Mouse (Mus musculus): ENCODE data around the gene Rfpl4. TPM values are rescaled to one million over a fixed set of nuclear protein-coding genes. Genes with fewer than 3 reads are reported as not detected.

The Rfpl4 gene
- polyA plus RNA-seq, 1 experiment = not detected

DNA sequence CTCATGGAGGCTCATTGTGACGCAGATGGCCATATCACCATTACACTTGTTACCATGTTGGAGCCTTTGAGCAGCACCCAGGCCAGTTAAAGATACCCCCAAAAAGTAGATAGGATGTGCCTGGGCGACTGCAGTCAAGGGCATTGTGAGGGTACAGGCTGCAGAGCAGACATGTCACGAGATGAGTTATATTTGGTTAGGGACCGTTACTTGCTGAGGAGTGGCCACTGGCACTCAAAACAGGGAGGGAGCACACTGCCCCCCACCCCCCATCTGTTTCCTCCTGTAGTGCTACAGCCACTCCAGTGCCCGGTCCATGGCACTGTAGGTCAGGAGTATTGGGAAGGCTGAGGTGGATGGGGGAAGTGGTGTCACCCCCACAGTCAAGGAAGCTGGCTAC, 18.0 kb downstream of the Rfpl4 start:
- Histone ChIP-seq H3K27me3 (ENCODE audit: control insufficient read depth, insufficient read depth, insufficient read length) (no peaks in the 10 kb centered on the region), H3K36me3 (ENCODE audit: control insufficient read depth, insufficient read depth) (no peaks in the 10 kb centered on the region), H3ac (ENCODE audit: control insufficient read depth, insufficient read length) (no peak overlapping the region), H3K79me2 (ENCODE audit: control insufficient read depth, insufficient read depth) (no peaks in the 10 kb centered on the region), H3K4me2 (ENCODE audit: low read depth) (no peak overlapping the region), H3K4me3 (no peak overlapping the region)
- no peak for TF ChIP-seq MAX (IDR thresholded peaks at IDR 0.05; ENCODE audit: low read depth)
- TF ChIP-seq POLR2AphosphoS2 (IDR thresholded peaks at IDR 0.05; ENCODE audit: insufficient read length, low read depth) = no peak
- no peak for TF ChIP-seq REST (IDR thresholded peaks at IDR 0.05; ENCODE audit: insufficient read depth, insufficient read length)
- TF ChIP-seq POLR2A (IDR thresholded peaks at IDR 0.05; ENCODE audit: insufficient read length, low read depth) = no peak
- no peak for TF ChIP-seq E2F4 (IDR thresholded peaks at IDR 0.05; ENCODE audit: insufficient read depth)
- TF ChIP-seq TCF12 (IDR thresholded peaks at IDR 0.05; ENCODE audit: insufficient read depth, poor library complexity, severe bottlenecking) = no peak
- no peak for TF ChIP-seq USF1 (IDR thresholded peaks at IDR 0.05; ENCODE audit: low read depth)

GRCm38 (mm10) chr7:5092831-5093510, 23.8 kb downstream of the Rfpl4 start:
- Histone ChIP-seq H3ac (ENCODE audit: control insufficient read depth, insufficient read length) (no peak overlapping the region), H3K4me2 (ENCODE audit: low read depth) (no peak overlapping the region), H3K4me3 (no peak overlapping the region), H3K27me3 (ENCODE audit: control insufficient read depth, insufficient read depth, insufficient read length) (no peaks in the 10 kb centered on the region), H3K79me2 (ENCODE audit: control insufficient read depth, insufficient read depth) (peaks cover 27% of the 10 kb centered on the region), H3K36me3 (ENCODE audit: control insufficient read depth, insufficient read depth) (peaks cover 17% of the 10 kb centered on the region)
- TF ChIP-seq POLR2AphosphoS2 (IDR thresholded peaks at IDR 0.05; ENCODE audit: insufficient read length, low read depth) = peak; percentile 15
- no peak for TF ChIP-seq MAX (IDR thresholded peaks at IDR 0.05; ENCODE audit: low read depth)
- TF ChIP-seq POLR2A (IDR thresholded peaks at IDR 0.05; ENCODE audit: insufficient read length, low read depth) = no peak
- no peak for TF ChIP-seq USF1 (IDR thresholded peaks at IDR 0.05; ENCODE audit: low read depth)
- no peak for TF ChIP-seq MYOD1 (IDR thresholded peaks at IDR 0.05; ENCODE audit: control insufficient read depth in 1 of 3, insufficient read length in 2 of 3, low read depth in 2 of 3)
- TF ChIP-seq E2F4 (IDR thresholded peaks at IDR 0.05; ENCODE audit: insufficient read depth) = no peak

DNA sequence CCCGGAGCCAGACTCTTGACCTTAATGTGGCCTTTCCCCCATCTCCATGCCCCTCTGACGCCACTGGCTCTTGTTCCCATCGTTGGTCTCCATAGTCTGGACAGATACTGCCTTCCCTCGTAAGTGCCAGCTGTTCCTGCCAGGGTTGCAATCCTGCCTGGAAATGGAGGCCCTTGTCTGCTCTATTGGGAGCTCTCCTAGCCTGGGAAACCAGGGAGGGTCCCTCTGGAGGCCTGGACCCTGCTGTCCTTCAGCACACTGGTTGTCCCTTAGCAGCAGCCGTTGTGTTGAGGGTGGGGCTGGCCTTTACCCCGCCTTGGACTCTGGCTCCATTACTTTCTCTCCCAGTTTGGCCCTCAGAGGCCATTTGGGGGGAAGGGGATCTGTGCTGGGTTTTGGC, 24.4 kb downstream of the Rfpl4 start:
- Histone ChIP-seq H3ac (ENCODE audit: control insufficient read depth, insufficient read length) (no peak overlapping the region), H3K36me3 (ENCODE audit: control insufficient read depth, insufficient read depth) (peaks cover 17% of the 10 kb centered on the region), H3K4me2 (ENCODE audit: low read depth) (no peak overlapping the region), H3K79me2 (ENCODE audit: control insufficient read depth, insufficient read depth) (peaks cover 32% of the 10 kb centered on the region), H3K27me3 (ENCODE audit: control insufficient read depth, insufficient read depth, insufficient read length) (no peaks in the 10 kb centered on the region), H3K4me3 (no peak overlapping the region)
- TF ChIP-seq E2F4 (IDR thresholded peaks at IDR 0.05; ENCODE audit: insufficient read depth) (no peak), TCF3 (IDR thresholded peaks at IDR 0.05; ENCODE audit: insufficient read length, low read depth) (no peak), MYOG (IDR thresholded peaks at IDR 0.05; ENCODE audit: control insufficient read depth in 1 of 3, insufficient read depth in 1 of 3, insufficient read length in 2 of 3, low read depth in 2 of 3) (no peak), SRF (IDR thresholded peaks at IDR 0.05; ENCODE audit: control insufficient read depth, insufficient read length, low read depth) (no peak), POLR2AphosphoS2 (IDR thresholded peaks at IDR 0.05; ENCODE audit: insufficient read length, low read depth) (no peak)

DNA sequence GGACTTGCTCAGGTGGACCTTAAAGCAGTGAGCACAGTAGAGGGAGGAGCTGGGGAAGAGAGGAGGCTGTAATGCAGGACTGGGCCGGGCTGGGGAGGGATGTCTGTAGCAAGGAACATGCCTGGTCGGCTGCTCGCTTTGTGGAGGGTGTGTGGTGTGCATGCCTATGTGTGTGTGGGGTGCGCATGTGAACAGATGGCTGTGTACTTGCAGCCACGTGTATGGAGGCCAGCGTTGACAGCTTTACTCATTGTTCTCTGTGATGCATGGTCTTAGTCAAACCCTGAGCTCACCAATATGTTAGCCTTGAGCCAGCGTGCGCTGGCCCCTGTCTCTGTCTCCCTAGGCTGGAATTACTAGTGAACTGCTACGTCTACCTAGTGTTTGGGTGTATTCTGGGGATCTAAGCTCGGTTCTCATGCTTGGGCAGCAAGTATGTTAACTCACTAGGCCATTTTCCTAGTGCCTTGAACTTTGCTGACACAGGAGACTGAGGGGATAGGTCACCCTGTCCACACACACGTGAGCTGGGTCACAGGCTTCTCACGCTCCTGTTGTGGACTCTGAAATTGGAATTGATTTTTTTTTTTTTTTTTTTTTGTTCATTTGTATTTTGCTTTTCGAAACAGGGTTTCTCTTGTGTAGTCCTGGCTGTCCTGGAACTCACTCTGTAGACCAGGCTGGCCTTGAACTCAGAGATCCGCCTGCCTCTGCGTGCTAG, 25.6 kb downstream of the Rfpl4 start:
- no peak overlapping the region for H3K4me2 ChIP-seq (ENCODE audit: low read depth)
- no peak for TF ChIP-seq TCF12 (IDR thresholded peaks at IDR 0.05; ENCODE audit: insufficient read depth, poor library complexity, severe bottlenecking)
- TF ChIP-seq POLR2AphosphoS2 (IDR thresholded peaks at IDR 0.05; ENCODE audit: insufficient read length, low read depth) = no peak
- TF ChIP-seq CEBPB (IDR thresholded peaks at IDR 0.05; ENCODE audit: insufficient read depth, poor library complexity, severe bottlenecking) = no peak
- TF ChIP-seq POLR2A (IDR thresholded peaks at IDR 0.05; ENCODE audit: insufficient read length, low read depth) = no peak
- no peak for TF ChIP-seq USF1 (IDR thresholded peaks at IDR 0.05; ENCODE audit: low read depth)
- no peak for TF ChIP-seq REST (IDR thresholded peaks at IDR 0.05; ENCODE audit: insufficient read depth, insufficient read length)
- no peak for TF ChIP-seq MAX (IDR thresholded peaks at IDR 0.05; ENCODE audit: low read depth)
- TF ChIP-seq SRF (IDR thresholded peaks at IDR 0.05; ENCODE audit: control insufficient read depth, insufficient read length, low read depth) = no peak
- TF ChIP-seq TCF3 (IDR thresholded peaks at IDR 0.05; ENCODE audit: insufficient read length, low read depth) = no peak
- no peak for TF ChIP-seq E2F4 (IDR thresholded peaks at IDR 0.05; ENCODE audit: insufficient read depth)
- TF ChIP-seq MYOG (IDR thresholded peaks at IDR 0.05; ENCODE audit: control insufficient read depth in 1 of 3, insufficient read depth in 1 of 3, insufficient read length in 2 of 3, low read depth in 2 of 3) = no peak
- TF ChIP-seq MYOD1 (IDR thresholded peaks at IDR 0.05; ENCODE audit: control insufficient read depth in 1 of 3, insufficient read length in 2 of 3, low read depth in 2 of 3) = no peak
- no peak overlapping the region for H3K4me3 ChIP-seq
- H3K79me2 ChIP-seq (ENCODE audit: control insufficient read depth, insufficient read depth) = peaks cover 38% of the 10 kb centered on the region
- H3K27me3 ChIP-seq (ENCODE audit: control insufficient read depth, insufficient read depth, insufficient read length) = no peaks in the 10 kb centered on the region
- H3K36me3 ChIP-seq (ENCODE audit: control insufficient read depth, insufficient read depth) = peaks cover 17% of the 10 kb centered on the region
- no peak overlapping the region for H3ac ChIP-seq (ENCODE audit: control insufficient read depth, insufficient read length)

GRCm38 (mm10) chr7:5089853-5090252, 26.9 kb downstream of the Rfpl4 start:
- TF ChIP-seq MYOG (IDR thresholded peaks at IDR 0.05; ENCODE audit: control insufficient read depth in 1 of 3, insufficient read depth in 1 of 3, insufficient read length in 2 of 3, low read depth in 2 of 3) (no peak), MAX (IDR thresholded peaks at IDR 0.05; ENCODE audit: low read depth) (no peak), MYOD1 (IDR thresholded peaks at IDR 0.05; ENCODE audit: control insufficient read depth in 1 of 3, insufficient read length in 2 of 3, low read depth in 2 of 3) (no peak), E2F4 (IDR thresholded peaks at IDR 0.05; ENCODE audit: insufficient read depth) (no peak), SRF (IDR thresholded peaks at IDR 0.05; ENCODE audit: control insufficient read depth, insufficient read length, low read depth) (no peak), TCF12 (IDR thresholded peaks at IDR 0.05; ENCODE audit: insufficient read depth, poor library complexity, severe bottlenecking) (no peak), REST (IDR thresholded peaks at IDR 0.05; ENCODE audit: insufficient read depth, insufficient read length) (no peak), POLR2AphosphoS2 (IDR thresholded peaks at IDR 0.05; ENCODE audit: insufficient read length, low read depth) (no peak), TCF3 (IDR thresholded peaks at IDR 0.05; ENCODE audit: insufficient read length, low read depth) (no peak)
- no peaks in the 10 kb centered on the region for H3K27me3 ChIP-seq (ENCODE audit: control insufficient read depth, insufficient read depth, insufficient read length)
- no peak overlapping the region for H3K4me3 ChIP-seq
- H3K36me3 ChIP-seq (ENCODE audit: control insufficient read depth, insufficient read depth) = peaks cover 17% of the 10 kb centered on the region
- no peak overlapping the region for H3ac ChIP-seq (ENCODE audit: control insufficient read depth, insufficient read length)
- no peak overlapping the region for H3K4me2 ChIP-seq (ENCODE audit: low read depth)
- H3K79me2 ChIP-seq (ENCODE audit: control insufficient read depth, insufficient read depth) = peaks cover 52% of the 10 kb centered on the region

Data from myocyte (in vitro differentiated cells).